Mouse (Mus musculus): Measurements from ENCODE around the gene Tspoap1. TPM values are rescaled to one million over a fixed set of nuclear protein-coding genes. Genes with fewer than 3 reads are reported as not detected.

Tspoap1 gene
- total and polyA plus RNA-seq, 2 experiments from 2014 or later: 20.1 to 199 TPM

GRCm38 (mm10) chr11:87722891-87723290 lies 37.5 kb upstream of the Tspoap1 start:
- ATAC-seq: no peak
- TF ChIP-seq CTCF (IDR thresholded peaks at IDR 0.05; ENCODE audit: low read depth): no peak

GRCm38 (mm10) chr11:87725515-87725914 lies 34.8 kb upstream of the Tspoap1 start:
- Histone ChIP-seq H3K9ac (no peak overlapping the region), H3K4me1 (ENCODE audit: insufficient read depth) (no peaks in the 10 kb centered on the region), H3K27me3 (ENCODE audit: insufficient read depth, low read length) (no peaks in the 10 kb centered on the region), H3K4me3 (ENCODE audit: low read depth, low read length) (no peak overlapping the region), H3K36me3 (ENCODE audit: insufficient read depth) (no peaks in the 10 kb centered on the region), H3K27ac (ENCODE audit: low read depth, low read length) (no peak overlapping the region), H3K9me3 (ENCODE audit: low read length) (no peaks in the 10 kb centered on the region), H3K4me2 (ENCODE audit: low read depth) (no peak overlapping the region)
- DNase-seq (no peak), ATAC-seq (no peak)
- no peak for TF ChIP-seq CTCF (IDR thresholded peaks at IDR 0.05; ENCODE audit: low read depth)

More at GRCm38 (mm10) chr11:87722891-87723290, 37.5 kb upstream of the Tspoap1 start:
- H3K4me1 ChIP-seq (ENCODE audit: insufficient read depth): no peaks in the 10 kb centered on the region
- no peaks in the 10 kb centered on the region for H3K9me3 ChIP-seq (ENCODE audit: low read length)
- no peak overlapping the region for H3K27ac ChIP-seq (ENCODE audit: low read depth, low read length)
- H3K4me2 ChIP-seq (ENCODE audit: low read depth): no peak overlapping the region
- no peak overlapping the region for H3K4me3 ChIP-seq (ENCODE audit: low read depth, low read length)
- no peaks in the 10 kb centered on the region for H3K36me3 ChIP-seq (ENCODE audit: insufficient read depth)
- DNase-seq: no peak
- 83% methylated on average over 4 of the region's 4 CpGs for WGBS
- H3K27me3 ChIP-seq (ENCODE audit: insufficient read depth, low read length): no peaks in the 10 kb centered on the region
- H3K9ac ChIP-seq: no peak overlapping the region

- ATAC-seq: peak; percentile 47; the same call in 1 of the 2 replicates
- H3K27me3 ChIP-seq (ENCODE audit: insufficient read depth, low read length): no peaks in the 10 kb centered on the region
- H3K4me3 ChIP-seq (ENCODE audit: low read depth, low read length): no peak overlapping the region
- DNase-seq: no peak
- H3K9me3 ChIP-seq (ENCODE audit: low read length): no peaks in the 10 kb centered on the region
- WGBS: 29% methylated on average over 6 of the region's 6 CpGs
- H3K4me2 ChIP-seq (ENCODE audit: low read depth): no peak overlapping the region
- H3K27ac ChIP-seq (ENCODE audit: low read depth, low read length): no peak overlapping the region; the same call in 1 of the 2 replicates
- no peaks in the 10 kb centered on the region for H3K36me3 ChIP-seq (ENCODE audit: insufficient read depth)
- no peak overlapping the region for H3K9ac ChIP-seq
- no peaks in the 10 kb centered on the region for H3K4me1 ChIP-seq (ENCODE audit: insufficient read depth)
- TF ChIP-seq CTCF (IDR thresholded peaks at IDR 0.05; ENCODE audit: low read depth): no peak
These were observed 34.3 kb upstream of the Tspoap1 start for GRCm38 (mm10) chr11:87725964-87726562.

GRCm38 (mm10) chr11:87727021-87727420 lies 33.3 kb upstream of the Tspoap1 start:
- Histone ChIP-seq H3K4me2 (ENCODE audit: low read depth) (no peak overlapping the region), H3K4me1 (ENCODE audit: insufficient read depth) (no peaks in the 10 kb centered on the region), H3K36me3 (ENCODE audit: insufficient read depth) (no peaks in the 10 kb centered on the region), H3K4me3 (ENCODE audit: low read depth, low read length) (no peak overlapping the region), H3K27ac (ENCODE audit: low read depth, low read length) (no peak overlapping the region), H3K9ac (no peak overlapping the region), H3K27me3 (ENCODE audit: insufficient read depth, low read length) (no peaks in the 10 kb centered on the region), H3K9me3 (ENCODE audit: low read length) (no peaks in the 10 kb centered on the region)
- no peak for ATAC-seq
- no peak for TF ChIP-seq CTCF (IDR thresholded peaks at IDR 0.05; ENCODE audit: low read depth)
- DNase-seq: no peak
- 60% methylated on average over 11 of the region's 11 CpGs for WGBS

GRCm38 (mm10) chr11:87727471-87727870 lies 32.9 kb upstream of the Tspoap1 start:
- ATAC-seq (no peak), DNase-seq (no peak)
- Histone ChIP-seq H3K4me1 (ENCODE audit: insufficient read depth) (no peaks in the 10 kb centered on the region), H3K9ac (no peak overlapping the region), H3K4me2 (ENCODE audit: low read depth) (no peak overlapping the region), H3K36me3 (ENCODE audit: insufficient read depth) (no peaks in the 10 kb centered on the region), H3K9me3 (ENCODE audit: low read length) (no peaks in the 10 kb centered on the region), H3K4me3 (ENCODE audit: low read depth, low read length) (no peak overlapping the region), H3K27ac (ENCODE audit: low read depth, low read length) (no peak overlapping the region), H3K27me3 (ENCODE audit: insufficient read depth, low read length) (no peaks in the 10 kb centered on the region)
- no peak for TF ChIP-seq CTCF (IDR thresholded peaks at IDR 0.05; ENCODE audit: low read depth)
- WGBS: 68% methylated on average over 4 of the region's 4 CpGs

- ATAC-seq: no peak
- Histone ChIP-seq H3K4me1 (ENCODE audit: insufficient read depth) (no peaks in the 10 kb centered on the region), H3K9me3 (ENCODE audit: low read length) (no peaks in the 10 kb centered on the region), H3K4me2 (ENCODE audit: low read depth) (no peak overlapping the region), H3K36me3 (ENCODE audit: insufficient read depth) (no peaks in the 10 kb centered on the region), H3K4me3 (ENCODE audit: low read depth, low read length) (no peak overlapping the region), H3K9ac (no peak overlapping the region), H3K27me3 (ENCODE audit: insufficient read depth, low read length) (no peaks in the 10 kb centered on the region; the same call in 1 of the 2 replicates), H3K27ac (ENCODE audit: low read depth, low read length) (no peak overlapping the region)
- no peak for TF ChIP-seq CTCF (IDR thresholded peaks at IDR 0.05; ENCODE audit: low read depth)
- 80% methylated on average over 18 of the region's 18 CpGs for WGBS
- no peak for DNase-seq
These were observed 31.3 kb upstream of the Tspoap1 start for GRCm38 (mm10) chr11:87728850-87729592.

GRCm38 (mm10) chr11:87729593-87730185 lies 30.7 kb upstream of the Tspoap1 start:
- H3K36me3 ChIP-seq (ENCODE audit: insufficient read depth): no peaks in the 10 kb centered on the region
- 88% methylated on average over 13 of the region's 13 CpGs for WGBS
- H3K4me2 ChIP-seq (ENCODE audit: low read depth): no peak overlapping the region
- TF ChIP-seq CTCF (IDR thresholded peaks at IDR 0.05; ENCODE audit: low read depth): no peak
- H3K27me3 ChIP-seq (ENCODE audit: insufficient read depth, low read length): no peaks in the 10 kb centered on the region; the same call in 1 of the 2 replicates
- DNase-seq (no peak), ATAC-seq (no peak)
- no peaks in the 10 kb centered on the region for H3K4me1 ChIP-seq (ENCODE audit: insufficient read depth)
- no peak overlapping the region for H3K4me3 ChIP-seq (ENCODE audit: low read depth, low read length)
- H3K9me3 ChIP-seq (ENCODE audit: low read length): no peaks in the 10 kb centered on the region
- H3K27ac ChIP-seq (ENCODE audit: low read depth, low read length): no peak overlapping the region
- H3K9ac ChIP-seq: no peak overlapping the region
